In genomic region chr11:32216851-32217250, GRCm38 (mm10) we compare ENCODE assay signal across 8 mouse cellular contexts. TPM values are rescaled to one million over a fixed set of nuclear protein-coding genes. Genes with fewer than 3 reads are reported as not detected.
DNase-seq lines count a peak whose midpoint lies in the region; ATAC-seq and TF ChIP-seq lines count a peak whose summit lies in the region.

No protein-coding gene starts in this region.

- no peaks in the 10 kb centered on the region for H3K4me1 ChIP-seq in embryonic facial prominence, embryonic 11.5 days (ENCODE audit: control insufficient read depth, insufficient read depth, low read length)
- 0 out of 2 replicates have a peak, but pooled peaks cover 8% of the 10 kb centered on the region for H3K4me1 ChIP-seq in hindbrain, embryonic 14.5 days (replicated peaks; ENCODE audit: control insufficient read depth, insufficient read depth, low read length)
- H3K4me1 ChIP-seq in liver, embryonic 16.5 days (ENCODE audit: control insufficient read depth, low read depth, low read length), result peaks cover 12% of the 10 kb centered on the region
- H3K4me1 ChIP-seq in olfactory bulb, adult 2 months (ENCODE audit: control insufficient read depth, insufficient read depth, low read length), result peaks cover 15% of the 10 kb centered on the region

- ATAC-seq in embryonic facial prominence, embryonic 11.5 days (replicated peaks; ENCODE audit: insufficient number of reproducible peaks, low FRiP score, low TSS enrichment, low read depth), result no peak
- no peak for ATAC-seq in hindbrain, embryonic 14.5 days (ENCODE audit: low FRiP score)
- ATAC-seq in liver, embryonic 16.5 days (ENCODE audit: low read depth), result peak; percentile 57

- no peaks in the 10 kb centered on the region for H3K9me3 ChIP-seq in embryonic facial prominence, embryonic 11.5 days (replicated peaks; ENCODE audit: control insufficient read depth, low read length)
- no peaks in the 10 kb centered on the region for H3K9me3 ChIP-seq in hindbrain, embryonic 14.5 days (ENCODE audit: control insufficient read depth, low read length)
- H3K9me3 ChIP-seq in liver, embryonic 16.5 days (replicated peaks; ENCODE audit: control insufficient read depth, low read length), result no peaks in the 10 kb centered on the region

- H3K4me3 ChIP-seq in embryonic facial prominence, embryonic 11.5 days (ENCODE audit: low read depth, low read length), result no peak overlapping the region
- no peak overlapping the region for H3K4me3 ChIP-seq in hindbrain, embryonic 14.5 days (replicated peaks; ENCODE audit: low read length)
- no peak overlapping the region for H3K4me3 ChIP-seq in liver, embryonic 16.5 days (ENCODE audit: low read depth, low read length)
- no peak overlapping the region for H3K4me3 ChIP-seq in olfactory bulb, adult 2 months (ENCODE audit: insufficient read depth, low read depth, low read length)

- H3K4me2 ChIP-seq in embryonic facial prominence, embryonic 11.5 days (ENCODE audit: low read depth, low read length), result no peak overlapping the region
- no peak overlapping the region for H3K4me2 ChIP-seq in hindbrain, embryonic 14.5 days (replicated peaks)
- peak overlapping the region; percentile 4; the same call in 1 of the 2 replicates for H3K4me2 ChIP-seq in liver, embryonic 16.5 days (ENCODE audit: low read depth, low read length)

- no peak overlapping the region for H3K27ac ChIP-seq in embryonic facial prominence, embryonic 11.5 days (replicated peaks; ENCODE audit: low read depth, low read length)
- no peak overlapping the region for H3K27ac ChIP-seq in hindbrain, embryonic 14.5 days
- peak overlapping the region; percentile 35; the same call in 1 of the 2 replicates for H3K27ac ChIP-seq in liver, embryonic 16.5 days (ENCODE audit: low read length)
- H3K27ac ChIP-seq in olfactory bulb, adult 2 months (ENCODE audit: insufficient read depth, low read depth, low read length), result no peak overlapping the region

- no peak for TF ChIP-seq POLR2A in olfactory bulb, adult 2 months (IDR thresholded peaks at IDR 0.05; ENCODE audit: insufficient read depth, low read depth, low read length)

- H3K27me3 ChIP-seq in embryonic facial prominence, embryonic 11.5 days (ENCODE audit: control insufficient read depth, insufficient read depth, low read length), result no peaks in the 10 kb centered on the region
- peaks cover 6% of the 10 kb centered on the region; the same call in 1 of the 2 replicates for H3K27me3 ChIP-seq in hindbrain, embryonic 14.5 days (ENCODE audit: control insufficient read depth, insufficient read depth, low read length)
- H3K27me3 ChIP-seq in liver, embryonic 16.5 days (ENCODE audit: control insufficient read depth, insufficient read depth, low read depth, low read length), result peaks cover 37% of the 10 kb centered on the region

- H3K36me3 ChIP-seq in embryonic facial prominence, embryonic 11.5 days (replicated peaks; ENCODE audit: control insufficient read depth, insufficient read depth, low read depth, low read length), result no peaks in the 10 kb centered on the region; the same call in none of the 2 replicates
- no peaks in the 10 kb centered on the region for H3K36me3 ChIP-seq in hindbrain, embryonic 14.5 days (replicated peaks; ENCODE audit: control insufficient read depth, insufficient read depth)
- no peaks in the 10 kb centered on the region for H3K36me3 ChIP-seq in liver, embryonic 16.5 days (ENCODE audit: control insufficient read depth, insufficient read depth)

- 29% methylated on average over 8 of the region's 8 CpGs for WGBS in embryonic facial prominence, embryonic 11.5 days
- WGBS in hindbrain, embryonic 14.5 days, result 21% methylated on average over 8 of the region's 8 CpGs
- 22% methylated on average over 8 of the region's 8 CpGs for WGBS in liver, embryonic 16.5 days (ENCODE audit: insufficient replicate concordance)
- 20% methylated on average over 8 of the region's 8 CpGs for WGBS in olfactory bulb, adult 2 months

- DNase-seq in 3T3-L1 (ENCODE audit: low read depth, low spot score), result peak; percentile 82
- DNase-seq in A20 (ENCODE audit: low read depth, low spot score), result peak; percentile 79
- DNase-seq in adrenal gland, postnatal 36 days, result peak; percentile 77 to 80
- DNase-seq in embryonic facial prominence, embryonic 11.5 days (ENCODE audit: low spot score), result peak; percentile 88
- DNase-seq in hindbrain, embryonic 14.5 days (ENCODE audit: low spot score), result peak; percentile 86
- no peak for DNase-seq in layer of hippocampus, adult 9-10 months (ENCODE audit: low spot score)

- peak; percentile 73 for TF ChIP-seq CTCF in olfactory bulb, adult 2 months (IDR thresholded peaks at IDR 0.05; ENCODE audit: insufficient read depth, low read depth, low read length)

- H3K9ac ChIP-seq in embryonic facial prominence, embryonic 11.5 days (replicated peaks; ENCODE audit: low read length), result 0 out of 2 replicates have a peak overlapping the region, but pooled peaks have one; percentile 2
- no peak overlapping the region for H3K9ac ChIP-seq in hindbrain, embryonic 14.5 days
- H3K9ac ChIP-seq in liver, embryonic 16.5 days (ENCODE audit: low read depth, low read length), result peak overlapping the region; percentile 35

RNA-seq across cellular contexts. Expression of gene Rhbdf1, which starts 5.2 kb away (rescaled TPM):
- 10 to 100 TPM; 24.7 to 36.8 TPM for total RNA-seq in adrenal gland, postnatal 36 days (2021)
- 21.6 and 24.0 TPM in 2 replicates for polyA plus RNA-seq in embryonic facial prominence, embryonic 11.5 days (2014; fragmentation: Nextera tagmentation; extraction: Ambion mirVana)
- 18.9 and 20.0 TPM in 2 replicates for polyA plus RNA-seq in hindbrain, embryonic 14.5 days (2014; fragmentation: Nextera tagmentation; extraction: Ambion mirVana)
- 5.8 and 6.5 TPM in 2 replicates for polyA plus RNA-seq in liver, embryonic 16.5 days (2015; fragmentation: Nextera tagmentation; extraction: Ambion mirVana)
- not detected in 2 replicates for polyA plus RNA-seq in olfactory bulb, adult 2 months (2012; ENCODE audit: insufficient read depth, insufficient read length, low replicate concordance, missing spikeins)

RNA-seq across cellular contexts. Expression of gene Mpg, which starts 9.5 kb away (rescaled TPM):
- total RNA-seq in adrenal gland, postnatal 36 days (2021), result 10 to 100 TPM; 22.1 to 22.7 TPM
- polyA plus RNA-seq in embryonic facial prominence, embryonic 11.5 days (2014; fragmentation: Nextera tagmentation; extraction: Ambion mirVana), result 29.6 and 30.9 TPM in 2 replicates
- polyA plus RNA-seq in hindbrain, embryonic 14.5 days (2014; fragmentation: Nextera tagmentation; extraction: Ambion mirVana), result 29.7 and 37.5 TPM in 2 replicates
- polyA plus RNA-seq in liver, embryonic 16.5 days (2015; fragmentation: Nextera tagmentation; extraction: Ambion mirVana), result 18.5 and 19.6 TPM in 2 replicates
- not detected in 2 replicates for polyA plus RNA-seq in olfactory bulb, adult 2 months (2012; ENCODE audit: insufficient read depth, insufficient read length, low replicate concordance, missing spikeins)

RNA-seq across cellular contexts. Expression of gene Snrnp25, which starts 11.6 kb away (rescaled TPM):
- total RNA-seq in adrenal gland, postnatal 36 days (2021), result 10 to 100 TPM; 14.8 to 19.4 TPM
- polyA plus RNA-seq in embryonic facial prominence, embryonic 11.5 days (2014; fragmentation: Nextera tagmentation; extraction: Ambion mirVana), result 91.8 and 94.6 TPM in 2 replicates
- polyA plus RNA-seq in hindbrain, embryonic 14.5 days (2014; fragmentation: Nextera tagmentation; extraction: Ambion mirVana), result 48.6 and 49.9 TPM in 2 replicates
- 58.1 and 63.4 TPM in 2 replicates for polyA plus RNA-seq in liver, embryonic 16.5 days (2015; fragmentation: Nextera tagmentation; extraction: Ambion mirVana)
- polyA plus RNA-seq in olfactory bulb, adult 2 months (2012; ENCODE audit: insufficient read depth, insufficient read length, low replicate concordance, missing spikeins), result not detected in 2 replicates

RNA-seq across cellular contexts. Expression of gene Il9r, which starts 16.8 kb away (rescaled TPM):
- total RNA-seq in adrenal gland, postnatal 36 days (2021), result under 1 TPM; 0.26 to 0.96 TPM
- 0.08 TPM in 1 of 2 replicates, not detected in the other for polyA plus RNA-seq in embryonic facial prominence, embryonic 11.5 days (2014; fragmentation: Nextera tagmentation; extraction: Ambion mirVana)
- not detected in 2 replicates for polyA plus RNA-seq in hindbrain, embryonic 14.5 days (2014; fragmentation: Nextera tagmentation; extraction: Ambion mirVana)
- polyA plus RNA-seq in liver, embryonic 16.5 days (2015; fragmentation: Nextera tagmentation; extraction: Ambion mirVana), result not detected in 2 replicates
- not detected in 2 replicates for polyA plus RNA-seq in olfactory bulb, adult 2 months (2012; ENCODE audit: insufficient read depth, insufficient read length, low replicate concordance, missing spikeins)

RNA-seq across cellular contexts. Expression of gene Nprl3, which starts 50.7 kb away (rescaled TPM):
- 10 to 100 TPM; 62.9 to 65.2 TPM for total RNA-seq in adrenal gland, postnatal 36 days (2021)
- polyA plus RNA-seq in embryonic facial prominence, embryonic 11.5 days (2014; fragmentation: Nextera tagmentation; extraction: Ambion mirVana), result 23.4 and 28.7 TPM in 2 replicates
- polyA plus RNA-seq in hindbrain, embryonic 14.5 days (2014; fragmentation: Nextera tagmentation; extraction: Ambion mirVana), result 23.7 and 35.3 TPM in 2 replicates
- polyA plus RNA-seq in liver, embryonic 16.5 days (2015; fragmentation: Nextera tagmentation; extraction: Ambion mirVana), result 30.8 and 31.5 TPM in 2 replicates
- not detected in 2 replicates for polyA plus RNA-seq in olfactory bulb, adult 2 months (2012; ENCODE audit: insufficient read depth, insufficient read length, low replicate concordance, missing spikeins)

Comparison
In these comparisons a context has a peak if more than half of its experiments do, and no peak if none do; other contexts are left out.
1. RNA of gene Mpg, which starts 9.5 kb away (polyA plus RNA-seq): 29.7 to 37.5 TPM in hindbrain, embryonic 14.5 days, 29.6 to 30.9 TPM in embryonic facial prominence, embryonic 11.5 days and 18.5 to 19.6 TPM in liver, embryonic 16.5 days; not detected in olfactory bulb, adult 2 months; every median in the first group is over 10 times any median in the second.
2. RNA of gene Snrnp25, which starts 11.6 kb away (polyA plus RNA-seq): 91.8 to 94.6 TPM in embryonic facial prominence, embryonic 11.5 days, 58.1 to 63.4 TPM in liver, embryonic 16.5 days and 48.6 to 49.9 TPM in hindbrain, embryonic 14.5 days; not detected in olfactory bulb, adult 2 months; every median in the first group is over 10 times any median in the second.